Mouse (Mus musculus) ovary, adult 18-20 months (tissue): ENCODE results near the gene Dnajb11.

Source experiments
- DNase-seq: peaks from one replicate; pipeline ENCODE4 v3.0.0; 2022; ENCODE audit warnings: low spot score, mixed read lengths

Gene Dnajb11

GRCm38 (mm10) chr16:22857431-22858113, at the start of gene Dnajb11, which contains the start of gene Tbccd1:
Dnajb11 (plus strand) TSS chr16:22857845.
Tbccd1 (minus strand) TSS chr16:22857669.
- DNase-seq: peak; percentile 98

- DNase-seq: no peak
Observed at GRCm38 (mm10) chr16:22811477-22811876, 46.2 kb upstream of the Dnajb11 start, which contains the start of gene Crygs. Crygs (minus strand) TSS chr16:22811577.

- no peak for DNase-seq
Observed at GRCm38 (mm10) chr16:22820731-22821130, 36.9 kb upstream of the Dnajb11 start.

- no peak for DNase-seq
Observed at GRCm38 (mm10) chr16:22832932-22833525, 24.6 kb upstream of the Dnajb11 start.

GRCm38 (mm10) chr16:22839146-22839857, 18.3 kb upstream of the Dnajb11 start:
- no peak for DNase-seq

GRCm38 (mm10) chr16:22842871-22843270, 14.8 kb upstream of the Dnajb11 start:
- no peak for DNase-seq

GRCm38 (mm10) chr16:22844061-22844801, 13.4 kb upstream of the Dnajb11 start:
- DNase-seq: peak; percentile 74

GRCm38 (mm10) chr16:22844834-22845233, 12.8 kb upstream of the Dnajb11 start:
- no peak for DNase-seq

- no peak for DNase-seq
Observed at GRCm38 (mm10) chr16:22845481-22845880, 12.2 kb upstream of the Dnajb11 start.

GRCm38 (mm10) chr16:22847686-22848085, 10.0 kb upstream of the Dnajb11 start:
- no peak for DNase-seq

GRCm38 (mm10) chr16:22848331-22848730, 9.3 kb upstream of the Dnajb11 start:
- no peak for DNase-seq

- DNase-seq: no peak
Observed at GRCm38 (mm10) chr16:22852709-22853108, 4.9 kb upstream of the Dnajb11 start.

- no peak for DNase-seq
Observed at GRCm38 (mm10) chr16:22856773-22857172, 872 bp upstream of the Dnajb11 start.

GRCm38 (mm10) chr16:22872397-22872796, 14.8 kb downstream of the Dnajb11 start:
- no peak for DNase-seq

GRCm38 (mm10) chr16:22873369-22873768, 15.7 kb downstream of the Dnajb11 start:
- DNase-seq: no peak

GRCm38 (mm10) chr16:22876218-22877043, 18.8 kb downstream of the Dnajb11 start:
- no peak for DNase-seq

GRCm38 (mm10) chr16:22877660-22878390, 20.2 kb downstream of the Dnajb11 start:
- no peak for DNase-seq

- DNase-seq: no peak
Observed at GRCm38 (mm10) chr16:22878716-22879115, 21.1 kb downstream of the Dnajb11 start.

- DNase-seq: peak; percentile 19
Observed at GRCm38 (mm10) chr16:22879945-22880595, 22.4 kb downstream of the Dnajb11 start.

GRCm38 (mm10) chr16:22880900-22881299, 23.3 kb downstream of the Dnajb11 start:
- DNase-seq: no peak
